Comparison of ENCODE assay signal across 8 mouse cellular contexts in genomic region chr10:127166404-127166715, GRCm38 (mm10). TPM values are rescaled to one million over a fixed set of nuclear protein-coding genes. Genes with fewer than 3 reads are reported as not detected.
DNase-seq lines count a peak whose midpoint lies in the region; ATAC-seq and TF ChIP-seq lines count a peak whose summit lies in the region.

No protein-coding gene starts in this region.

- no peaks in the 10 kb centered on the region for H3K36me3 ChIP-seq in embryonic facial prominence, embryonic 11.5 days (replicated peaks; ENCODE audit: control insufficient read depth, insufficient read depth, low read depth, low read length)
- H3K36me3 ChIP-seq in hindbrain, embryonic 15.5 days: no peaks in the 10 kb centered on the region
- H3K36me3 ChIP-seq in midbrain, embryonic 16.5 days (ENCODE audit: control insufficient read depth, insufficient read depth, low read length): no peaks in the 10 kb centered on the region; the same call in 1 of the 2 replicates

- DNase-seq in left cerebral cortex, adult 2 months (ENCODE audit: extremely low spot score in 1 of 2, low spot score in 2 of 2): no peak
- DNase-seq in left cerebral cortex, postnatal 4 days: no peak
- no peak for DNase-seq in embryonic facial prominence, embryonic 11.5 days (ENCODE audit: low spot score)
- DNase-seq in layer of hippocampus, postnatal 25 days (ENCODE audit: extremely low spot score in 1 of 2, low spot score in 1 of 2): no peak
- DNase-seq in left cerebral cortex, postnatal 10 days (ENCODE audit: extremely low spot score in 1 of 2, low spot score in 2 of 2): no peak
- DNase-seq in urinary bladder, adult 2 months (ENCODE audit: low spot score): no peak

- TF ChIP-seq CTCF in left cerebral cortex, adult 2 months (IDR thresholded peaks at IDR 0.05): no peak

- no peak for ATAC-seq in embryonic facial prominence, embryonic 11.5 days (replicated peaks; ENCODE audit: insufficient number of reproducible peaks, low FRiP score, low TSS enrichment, low read depth)
- no peak for ATAC-seq in hindbrain, embryonic 15.5 days (ENCODE audit: low FRiP score, low read depth)
- 0 out of 2 replicates have a peak, but pooled peaks have one; percentile 11 for ATAC-seq in midbrain, embryonic 16.5 days

- peaks cover 47% of the 10 kb centered on the region for H3K27me3 ChIP-seq in embryonic facial prominence, embryonic 11.5 days (ENCODE audit: control insufficient read depth, insufficient read depth, low read length)
- H3K27me3 ChIP-seq in hindbrain, embryonic 15.5 days: peaks cover 34% of the 10 kb centered on the region
- peaks cover 8% of the 10 kb centered on the region for H3K27me3 ChIP-seq in midbrain, embryonic 16.5 days (ENCODE audit: control insufficient read depth, insufficient read depth, low read depth, low read length)

- WGBS in embryonic facial prominence, embryonic 11.5 days: under 1% methylated on average over 11 of the region's 11 CpGs
- WGBS in hindbrain, embryonic 15.5 days: 3% methylated on average over 11 of the region's 11 CpGs
- WGBS in midbrain, embryonic 16.5 days: 2% methylated on average over 11 of the region's 11 CpGs

- intact Hi-C loops in left cerebral cortex, adult 2 months (cut with DNase I): loop anchor here (2.0 kb wide), 1 partner anchor 24 kb away; the partner anchor contains the start of gene Arhgef25
- intact Hi-C loops in left cerebral cortex, postnatal 4 days (cut with DNase I): loop anchor here (5.0 kb wide), 1 partner anchor 44 kb away; the partner anchor contains the start of gene Os9
- intact Hi-C loops in left cerebral cortex, postnatal 10 days (cut with DNase I): no loop called here

- H3K4me2 ChIP-seq in embryonic facial prominence, embryonic 11.5 days (ENCODE audit: low read depth, low read length): peak overlapping the region; percentile 100
- H3K4me2 ChIP-seq in hindbrain, embryonic 15.5 days: peak overlapping the region; percentile 84
- H3K4me2 ChIP-seq in midbrain, embryonic 16.5 days (ENCODE audit: low read length): peak overlapping the region; percentile 75

- peak overlapping the region; percentile 72; the same call in 1 of the 2 replicates for H3K9ac ChIP-seq in embryonic facial prominence, embryonic 11.5 days (replicated peaks; ENCODE audit: low read length)
- peak overlapping the region; percentile 98 for H3K9ac ChIP-seq in hindbrain, embryonic 15.5 days
- peak overlapping the region; percentile 94 for H3K9ac ChIP-seq in midbrain, embryonic 16.5 days (ENCODE audit: low read depth, low read length)

- H3K4me1 ChIP-seq in embryonic facial prominence, embryonic 11.5 days (ENCODE audit: control insufficient read depth, insufficient read depth, low read length): no peaks in the 10 kb centered on the region; the same call in 1 of the 2 replicates
- H3K4me1 ChIP-seq in hindbrain, embryonic 15.5 days (replicated peaks): peaks cover 38% of the 10 kb centered on the region
- peaks cover 21% of the 10 kb centered on the region for H3K4me1 ChIP-seq in midbrain, embryonic 16.5 days (ENCODE audit: control insufficient read depth, insufficient read depth, low read length)

- no peaks in the 10 kb centered on the region for H3K9me3 ChIP-seq in embryonic facial prominence, embryonic 11.5 days (replicated peaks; ENCODE audit: control insufficient read depth, low read length)
- H3K9me3 ChIP-seq in hindbrain, embryonic 15.5 days: no peaks in the 10 kb centered on the region
- H3K9me3 ChIP-seq in midbrain, embryonic 16.5 days (replicated peaks; ENCODE audit: control insufficient read depth, low read length, poor library complexity, severe bottlenecking): no peaks in the 10 kb centered on the region

- H3K27ac ChIP-seq in left cerebral cortex, adult 2 months: peak overlapping the region; percentile 95
- no peak overlapping the region for H3K27ac ChIP-seq in embryonic facial prominence, embryonic 11.5 days (replicated peaks; ENCODE audit: low read depth, low read length)
- H3K27ac ChIP-seq in hindbrain, embryonic 15.5 days (replicated peaks): peak overlapping the region; percentile 92
- H3K27ac ChIP-seq in midbrain, embryonic 16.5 days (ENCODE audit: low read length): peak overlapping the region; percentile 95

- H3K4me3 ChIP-seq in left cerebral cortex, adult 2 months: peak overlapping the region; percentile 62
- H3K4me3 ChIP-seq in embryonic facial prominence, embryonic 11.5 days (ENCODE audit: low read depth, low read length): peak overlapping the region; percentile 55
- peak overlapping the region; percentile 93 for H3K4me3 ChIP-seq in hindbrain, embryonic 15.5 days
- H3K4me3 ChIP-seq in midbrain, embryonic 16.5 days (ENCODE audit: low read depth, low read length): peak overlapping the region; percentile 89

RNA-seq across cellular contexts. Expression of gene B4galnt1, which starts 1.3 kb away (rescaled TPM):
- 100 to 1,000 TPM; 122 to 125 TPM for total RNA-seq in left cerebral cortex, adult 2 months (2021)
- total RNA-seq in left cerebral cortex, postnatal 4 days (2021): 100 to 1,000 TPM in 1 of 2 experiments, 10 to 100 TPM in 1; 99.8 to 109 TPM
- polyA plus RNA-seq in embryonic facial prominence, embryonic 11.5 days (2014; fragmentation: Nextera tagmentation; extraction: Ambion mirVana): 4.9 and 5.2 TPM in 2 replicates
- polyA plus RNA-seq in hindbrain, embryonic 15.5 days (2015; fragmentation: Nextera tagmentation; extraction: Ambion mirVana): 54.0 and 74.6 TPM in 2 replicates
- polyA plus RNA-seq in midbrain, embryonic 16.5 days (2015; fragmentation: Nextera tagmentation; extraction: Ambion mirVana): 60.7 and 71.7 TPM in 2 replicates
- 100 to 1,000 TPM; 113 to 114 TPM for total RNA-seq in layer of hippocampus, postnatal 25 days (2021)
- total RNA-seq in left cerebral cortex, postnatal 10 days (2021): 100 to 1,000 TPM; 105 to 107 TPM
- polyA plus RNA-seq in urinary bladder, adult 2 months (2012; rRNA removed): 6.2 and 7.9 TPM in 2 replicates

RNA-seq across cellular contexts. Expression of gene Slc26a10, which starts 14.1 kb away (rescaled TPM):
- total RNA-seq in left cerebral cortex, adult 2 months (2021): 1 to 10 TPM; 3.8 TPM
- total RNA-seq in left cerebral cortex, postnatal 4 days (2021): under 1 TPM; 0.83 to 0.88 TPM
- 1.1 and 2.0 TPM in 2 replicates for polyA plus RNA-seq in embryonic facial prominence, embryonic 11.5 days (2014; fragmentation: Nextera tagmentation; extraction: Ambion mirVana)
- polyA plus RNA-seq in hindbrain, embryonic 15.5 days (2015; fragmentation: Nextera tagmentation; extraction: Ambion mirVana): 0.91 and 1.0 TPM in 2 replicates
- polyA plus RNA-seq in midbrain, embryonic 16.5 days (2015; fragmentation: Nextera tagmentation; extraction: Ambion mirVana): 1.1 and 1.2 TPM in 2 replicates
- total RNA-seq in layer of hippocampus, postnatal 25 days (2021): 10 to 100 TPM; 10.5 to 25.1 TPM
- 1 to 10 TPM; 1.0 to 1.2 TPM for total RNA-seq in left cerebral cortex, postnatal 10 days (2021)
- polyA plus RNA-seq in urinary bladder, adult 2 months (2012; rRNA removed): 0.72 and 1.5 TPM in 2 replicates

RNA-seq across cellular contexts. Expression of gene Arhgef25, which starts 23.5 kb away (rescaled TPM):
- total RNA-seq in left cerebral cortex, adult 2 months (2021): 100 to 1,000 TPM; 198 to 208 TPM
- 10 to 100 TPM; 70.5 to 75.6 TPM for total RNA-seq in left cerebral cortex, postnatal 4 days (2021)
- 32.7 and 38.4 TPM in 2 replicates for polyA plus RNA-seq in embryonic facial prominence, embryonic 11.5 days (2014; fragmentation: Nextera tagmentation; extraction: Ambion mirVana)
- 27.3 and 30.3 TPM in 2 replicates for polyA plus RNA-seq in hindbrain, embryonic 15.5 days (2015; fragmentation: Nextera tagmentation; extraction: Ambion mirVana)
- polyA plus RNA-seq in midbrain, embryonic 16.5 days (2015; fragmentation: Nextera tagmentation; extraction: Ambion mirVana): 19.6 and 20.2 TPM in 2 replicates
- 100 to 1,000 TPM; 295 to 338 TPM for total RNA-seq in layer of hippocampus, postnatal 25 days (2021)
- total RNA-seq in left cerebral cortex, postnatal 10 days (2021): 10 to 100 TPM; 65.2 to 69.1 TPM
- 178 and 188 TPM in 2 replicates for polyA plus RNA-seq in urinary bladder, adult 2 months (2012; rRNA removed)

RNA-seq across cellular contexts. Expression of gene Dtx3, which starts 29.2 kb away (rescaled TPM):
- 100 to 1,000 TPM; 207 to 223 TPM for total RNA-seq in left cerebral cortex, adult 2 months (2021)
- total RNA-seq in left cerebral cortex, postnatal 4 days (2021): 100 to 1,000 TPM; 184 to 207 TPM
- 93.8 and 108 TPM in 2 replicates for polyA plus RNA-seq in embryonic facial prominence, embryonic 11.5 days (2014; fragmentation: Nextera tagmentation; extraction: Ambion mirVana)
- 240 and 266 TPM in 2 replicates for polyA plus RNA-seq in hindbrain, embryonic 15.5 days (2015; fragmentation: Nextera tagmentation; extraction: Ambion mirVana)
- polyA plus RNA-seq in midbrain, embryonic 16.5 days (2015; fragmentation: Nextera tagmentation; extraction: Ambion mirVana): 254 and 255 TPM in 2 replicates
- total RNA-seq in layer of hippocampus, postnatal 25 days (2021): 100 to 1,000 TPM; 210 to 243 TPM
- total RNA-seq in left cerebral cortex, postnatal 10 days (2021): 100 to 1,000 TPM; 182 to 185 TPM
- 193 and 272 TPM in 2 replicates for polyA plus RNA-seq in urinary bladder, adult 2 months (2012; rRNA removed)

RNA-seq across cellular contexts. Expression of gene Pip4k2c, which starts 45.0 kb away (rescaled TPM):
- total RNA-seq in left cerebral cortex, adult 2 months (2021): 100 to 1,000 TPM; 113 to 115 TPM
- total RNA-seq in left cerebral cortex, postnatal 4 days (2021): 10 to 100 TPM; 23.8 to 25.0 TPM
- polyA plus RNA-seq in embryonic facial prominence, embryonic 11.5 days (2014; fragmentation: Nextera tagmentation; extraction: Ambion mirVana): 14.7 and 17.8 TPM in 2 replicates
- polyA plus RNA-seq in hindbrain, embryonic 15.5 days (2015; fragmentation: Nextera tagmentation; extraction: Ambion mirVana): 19.1 and 19.6 TPM in 2 replicates
- 16.9 and 18.4 TPM in 2 replicates for polyA plus RNA-seq in midbrain, embryonic 16.5 days (2015; fragmentation: Nextera tagmentation; extraction: Ambion mirVana)
- total RNA-seq in layer of hippocampus, postnatal 25 days (2021): 10 to 100 TPM; 92.7 to 98.9 TPM
- 10 to 100 TPM; 42.2 to 47.4 TPM for total RNA-seq in left cerebral cortex, postnatal 10 days (2021)
- polyA plus RNA-seq in urinary bladder, adult 2 months (2012; rRNA removed): 47.7 and 48.4 TPM in 2 replicates
